Mouse (Mus musculus) heart, adult 2 months (tissue): ENCODE data around the gene Rmdn3.

ENCODE experiments used
- CTCF ChIP-seq: fragments of 200-600 bp; IDR thresholded peaks from 2 replicates; pipeline ENCODE4 v1.8.1; 2022; ENCODE audit warnings: antibody characterized with exemption, mild to moderate bottlenecking, moderate library complexity
- EP300 ChIP-seq: fragments of 200-500 bp; IDR thresholded peaks from 2 replicates; pipeline ENCODE4 v1.6.1; 2011; ENCODE audit warnings: low read depth, low read length, control low read depth; ENCODE audit not compliant: insufficient read depth
- POLR2A ChIP-seq: fragments of 200-500 bp; IDR thresholded peaks from 2 replicates; pipeline ENCODE4 v1.6.1; 2011; ENCODE audit warnings: mild to moderate bottlenecking, low read depth, low read length, control low read depth; ENCODE audit not compliant: insufficient read depth

DNA sequence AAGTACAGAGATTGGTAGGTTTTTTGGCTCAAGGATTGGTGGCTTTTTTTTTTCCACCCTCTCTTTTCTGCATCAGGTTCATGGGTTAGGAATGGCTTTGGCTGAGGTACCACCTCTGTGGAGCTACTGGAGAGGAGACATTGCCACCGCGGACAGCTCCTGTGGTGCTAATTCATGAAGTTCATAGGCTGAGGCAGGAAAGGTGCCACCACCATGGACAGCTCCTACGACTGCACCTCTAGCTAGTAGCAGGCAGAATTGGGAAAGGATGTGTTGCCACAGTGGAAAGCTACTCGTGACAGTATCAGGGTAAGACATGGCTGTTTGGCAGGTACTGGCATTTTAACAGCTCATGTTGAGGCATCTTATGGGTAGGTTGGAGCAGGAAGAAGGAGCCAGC, 48.3 kb downstream of the Rmdn3 start:
- TF ChIP-seq CTCF (no peak), POLR2A (no peak), EP300 (no peak)
